Mouse (Mus musculus): ENCODE results near the gene H6pd. TPM values are rescaled to one million over a fixed set of nuclear protein-coding genes. Genes with fewer than 3 reads are reported as not detected.

Gene H6pd
- polyA plus RNA-seq, 2 experiments = 13.3 to 22.6 TPM

DNA sequence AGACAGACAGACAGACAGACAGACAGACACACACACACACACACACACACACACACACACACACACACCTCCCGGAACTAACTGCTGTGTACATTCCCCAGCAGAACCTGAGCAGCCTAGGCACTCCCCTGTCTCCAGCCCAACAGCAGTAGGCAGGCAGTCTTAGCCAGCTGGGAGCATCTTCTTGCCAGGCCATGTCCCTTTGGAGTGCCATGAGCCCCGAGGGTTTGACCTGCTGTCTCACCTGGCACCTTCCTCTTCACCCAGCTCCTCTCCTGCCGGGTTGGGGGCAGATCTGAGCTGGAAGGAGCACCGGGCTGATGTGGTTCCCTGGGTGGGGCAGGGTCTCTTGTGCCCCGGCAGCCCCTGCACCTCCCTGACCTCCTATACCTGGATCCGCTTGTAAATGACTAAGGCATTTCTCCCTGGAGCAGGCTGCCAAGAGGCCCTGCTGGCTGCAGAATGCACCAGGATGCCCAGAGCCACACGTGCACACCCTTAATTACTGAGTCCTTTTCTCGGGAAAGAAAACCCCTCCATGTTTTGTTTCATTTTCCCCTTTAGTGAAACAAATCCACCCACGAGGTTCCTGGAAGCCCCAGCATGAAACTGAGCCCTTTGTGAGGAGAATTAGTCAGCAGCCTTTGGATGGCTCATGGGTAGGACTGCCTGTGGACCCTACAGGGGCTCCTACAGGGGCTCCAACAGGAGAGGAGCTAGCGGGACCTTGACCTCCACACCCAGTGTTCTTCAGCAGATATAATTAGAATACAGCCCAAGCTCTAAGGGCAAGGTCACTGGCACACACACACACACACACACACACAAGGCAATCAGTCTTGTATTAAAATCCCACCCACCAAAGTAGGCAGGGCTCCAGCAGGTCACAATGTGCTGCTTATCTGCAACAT is 65.7 kb downstream of the H6pd start:
- DNase-seq (ENCODE audit: low spot score) = no peak
- no peak for TF ChIP-seq POLR2A (IDR thresholded peaks at IDR 0.05; ENCODE audit: borderline replicate concordance, extremely low read depth, insufficient read depth, insufficient read length)
- Histone ChIP-seq H3K9me3 (ENCODE audit: control insufficient read depth, low read length) (no peaks in the 10 kb centered on the region), H3K27me3 (ENCODE audit: control insufficient read depth, insufficient read depth, low read length) (no peaks in the 10 kb centered on the region), H3K4me2 (replicated peaks; ENCODE audit: low read depth, low read length, severe bottlenecking) (no peak overlapping the region), H3K4me3 (replicated peaks; ENCODE audit: low read length) (no peak overlapping the region), H3K4me1 (ENCODE audit: control insufficient read depth, insufficient read depth, low read length) (peaks cover 86% of the 10 kb centered on the region), H3K27ac (replicated peaks; ENCODE audit: low read depth, low read length) (0 out of 2 replicates have a peak overlapping the region, but pooled peaks have one; percentile 8), H3K9ac (ENCODE audit: low read depth, low read length, severe bottlenecking) (no peak overlapping the region), H3K36me3 (ENCODE audit: control insufficient read depth, insufficient read depth, low read length) (no peaks in the 10 kb centered on the region)
- no peak for ATAC-seq (ENCODE audit: low FRiP score, low read depth)
- WGBS = 42% methylated on average over 10 of the region's 10 CpGs

DNA sequence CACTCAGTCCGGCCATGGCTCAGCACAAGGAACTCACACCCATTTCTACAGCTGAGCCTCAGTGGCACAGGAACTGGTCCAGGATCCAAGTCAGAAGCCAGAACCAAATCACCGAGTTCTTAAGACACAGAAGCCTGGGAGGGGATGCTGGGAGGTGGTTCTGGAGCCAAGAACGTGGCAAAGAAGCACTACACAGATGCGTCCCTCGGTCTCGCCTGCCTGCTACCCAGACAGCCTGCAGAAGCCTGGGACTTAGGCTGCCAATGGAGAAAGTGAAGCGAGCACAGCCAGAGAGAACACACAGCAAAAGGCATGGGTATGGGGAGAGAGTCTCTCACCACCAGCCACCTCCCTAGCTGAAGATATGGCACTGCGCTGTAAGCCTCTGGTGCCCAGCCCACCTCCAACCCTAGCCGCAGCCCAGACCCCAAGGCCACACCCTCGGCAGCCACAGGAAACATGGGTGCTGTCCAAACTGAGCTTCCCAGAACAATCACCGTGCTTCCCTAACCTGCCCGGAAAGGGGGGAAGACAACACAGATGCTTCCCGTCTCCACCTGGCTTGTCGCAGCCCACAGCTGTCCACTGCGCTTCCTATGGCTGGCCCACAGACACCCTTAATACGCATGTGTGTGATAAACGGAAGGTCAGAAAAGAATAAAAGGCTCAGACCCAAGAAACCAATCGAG is 67.6 kb downstream of the H6pd start:
- Histone ChIP-seq H3K27me3 (ENCODE audit: control insufficient read depth, insufficient read depth, low read length) (no peaks in the 10 kb centered on the region), H3K9me3 (ENCODE audit: control insufficient read depth, low read length) (no peaks in the 10 kb centered on the region), H3K4me2 (replicated peaks; ENCODE audit: low read depth, low read length, severe bottlenecking) (no peak overlapping the region), H3K27ac (replicated peaks; ENCODE audit: low read depth, low read length) (no peak overlapping the region), H3K36me3 (ENCODE audit: control insufficient read depth, insufficient read depth, low read length) (no peaks in the 10 kb centered on the region), H3K4me3 (replicated peaks; ENCODE audit: low read length) (no peak overlapping the region), H3K9ac (ENCODE audit: low read depth, low read length, severe bottlenecking) (no peak overlapping the region), H3K4me1 (ENCODE audit: control insufficient read depth, insufficient read depth, low read length) (peaks cover 71% of the 10 kb centered on the region)
- no peak for ATAC-seq (ENCODE audit: low FRiP score, low read depth)
- WGBS = 70% methylated on average over 18 of the region's 18 CpGs
- TF ChIP-seq POLR2A (IDR thresholded peaks at IDR 0.05; ENCODE audit: borderline replicate concordance, extremely low read depth, insufficient read depth, insufficient read length) = no peak
- no peak for DNase-seq (ENCODE audit: low spot score)

DNA sequence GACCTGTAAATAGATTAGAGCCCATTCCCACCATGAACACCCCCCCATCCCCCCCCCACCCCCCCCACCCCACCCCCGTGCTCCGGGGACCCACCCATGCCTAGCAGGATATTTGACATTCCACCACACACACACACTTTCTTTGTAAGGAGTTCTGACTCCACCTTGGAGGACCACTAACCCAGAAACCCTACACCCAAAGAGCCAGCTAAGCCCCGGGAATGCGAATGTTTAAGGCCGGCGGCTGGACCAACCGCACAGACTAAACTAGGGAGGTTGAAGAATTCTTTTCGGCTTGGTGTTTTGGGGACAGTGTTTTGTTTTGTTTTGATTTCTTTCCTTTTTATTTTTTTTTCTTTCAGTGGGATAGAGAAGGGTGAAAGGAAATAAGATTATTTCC is 70.1 kb downstream of the H6pd start:
- peak; percentile 78; the same call in 1 of the 2 replicates for ATAC-seq (ENCODE audit: low FRiP score, low read depth)
- WGBS = 29% methylated on average over 8 of the region's 8 CpGs

DNA sequence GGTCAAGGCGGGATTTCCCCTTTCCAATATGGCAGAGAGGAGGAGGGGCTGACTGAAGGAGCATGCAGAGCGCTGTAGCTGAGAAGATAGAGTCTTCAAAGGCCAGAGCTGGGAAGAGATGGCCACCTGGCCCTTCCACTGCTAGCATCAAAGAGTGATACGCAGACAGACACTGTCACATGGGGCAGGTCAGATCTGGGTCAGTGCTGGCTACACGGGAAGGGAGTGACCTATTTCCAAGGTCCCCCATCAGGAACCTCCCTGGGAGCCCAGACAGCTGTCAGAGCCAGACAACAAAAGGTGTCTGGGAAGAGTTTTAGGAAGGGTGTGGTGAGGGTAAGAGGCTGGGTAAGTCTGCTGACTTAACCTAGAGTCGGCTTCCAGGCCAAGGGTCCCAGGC is 71.9 kb downstream of the H6pd start:
- no peak overlapping the region for H3K9ac ChIP-seq (ENCODE audit: low read depth, low read length, severe bottlenecking)
- peaks cover 30% of the 10 kb centered on the region for H3K4me1 ChIP-seq (ENCODE audit: control insufficient read depth, insufficient read depth, low read length)
- H3K4me3 ChIP-seq (replicated peaks; ENCODE audit: low read length) = no peak overlapping the region
- no peak for TF ChIP-seq POLR2A (IDR thresholded peaks at IDR 0.05; ENCODE audit: borderline replicate concordance, extremely low read depth, insufficient read depth, insufficient read length)
- no peak overlapping the region for H3K27ac ChIP-seq (replicated peaks; ENCODE audit: low read depth, low read length)
- WGBS = 50% methylated on average over 5 of the region's 5 CpGs
- 0 out of 2 replicates have a peak, but pooled peaks cover 4% of the 10 kb centered on the region for H3K36me3 ChIP-seq (ENCODE audit: control insufficient read depth, insufficient read depth, low read length)
- H3K9me3 ChIP-seq (ENCODE audit: control insufficient read depth, low read length) = no peaks in the 10 kb centered on the region
- no peaks in the 10 kb centered on the region for H3K27me3 ChIP-seq (ENCODE audit: control insufficient read depth, insufficient read depth, low read length)
- ATAC-seq (ENCODE audit: low FRiP score, low read depth) = no peak
- DNase-seq (ENCODE audit: low spot score) = no peak
- no peak overlapping the region for H3K4me2 ChIP-seq (replicated peaks; ENCODE audit: low read depth, low read length, severe bottlenecking)

More for the DNA sequence above, 70.1 kb downstream of the H6pd start:
- Histone ChIP-seq H3K9me3 (ENCODE audit: control insufficient read depth, low read length) (no peaks in the 10 kb centered on the region), H3K4me1 (ENCODE audit: control insufficient read depth, insufficient read depth, low read length) (peaks cover 46% of the 10 kb centered on the region), H3K36me3 (ENCODE audit: control insufficient read depth, insufficient read depth, low read length) (0 out of 2 replicates have a peak, but pooled peaks cover 4% of the 10 kb centered on the region), H3K27ac (replicated peaks; ENCODE audit: low read depth, low read length) (0 out of 2 replicates have a peak overlapping the region, but pooled peaks have one; percentile 55), H3K4me2 (replicated peaks; ENCODE audit: low read depth, low read length, severe bottlenecking) (no peak overlapping the region; the same call in 1 of the 2 replicates), H3K4me3 (replicated peaks; ENCODE audit: low read length) (no peak overlapping the region), H3K9ac (ENCODE audit: low read depth, low read length, severe bottlenecking) (no peak overlapping the region), H3K27me3 (ENCODE audit: control insufficient read depth, insufficient read depth, low read length) (no peaks in the 10 kb centered on the region)
- DNase-seq (ENCODE audit: low spot score) = peak; percentile 48
- no peak for TF ChIP-seq POLR2A (IDR thresholded peaks at IDR 0.05; ENCODE audit: borderline replicate concordance, extremely low read depth, insufficient read depth, insufficient read length)

DNA sequence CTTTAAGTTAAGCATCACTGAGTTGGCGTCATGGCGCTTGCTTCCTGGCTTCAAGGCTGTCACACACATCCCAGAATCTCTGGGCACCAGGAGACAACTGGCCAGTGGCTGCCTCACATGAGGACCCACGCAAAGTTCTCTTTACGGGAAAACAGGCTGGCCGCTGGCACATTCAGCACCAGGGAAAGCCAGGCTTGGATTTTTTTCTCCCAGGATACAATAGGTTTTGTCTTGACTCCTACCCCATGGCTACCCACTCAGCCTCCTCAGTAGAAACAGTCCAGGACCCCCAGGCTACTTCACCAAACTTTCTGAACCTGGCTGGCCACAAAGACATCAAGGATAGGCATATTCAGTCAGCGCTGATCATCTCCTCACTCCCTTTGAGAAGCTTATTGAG is 73.4 kb downstream of the H6pd start:
- no peak for ATAC-seq (ENCODE audit: low FRiP score, low read depth)
- Histone ChIP-seq H3K27me3 (ENCODE audit: control insufficient read depth, insufficient read depth, low read length) (no peaks in the 10 kb centered on the region), H3K9ac (ENCODE audit: low read depth, low read length, severe bottlenecking) (no peak overlapping the region), H3K9me3 (ENCODE audit: control insufficient read depth, low read length) (no peaks in the 10 kb centered on the region), H3K27ac (replicated peaks; ENCODE audit: low read depth, low read length) (no peak overlapping the region), H3K36me3 (ENCODE audit: control insufficient read depth, insufficient read depth, low read length) (0 out of 2 replicates have a peak, but pooled peaks cover 4% of the 10 kb centered on the region), H3K4me1 (ENCODE audit: control insufficient read depth, insufficient read depth, low read length) (peaks cover 25% of the 10 kb centered on the region), H3K4me2 (replicated peaks; ENCODE audit: low read depth, low read length, severe bottlenecking) (no peak overlapping the region), H3K4me3 (replicated peaks; ENCODE audit: low read length) (no peak overlapping the region)
- no peak for DNase-seq (ENCODE audit: low spot score)
- WGBS = 77% methylated on average over 6 of the region's 6 CpGs
- TF ChIP-seq POLR2A (IDR thresholded peaks at IDR 0.05; ENCODE audit: borderline replicate concordance, extremely low read depth, insufficient read depth, insufficient read length) = no peak

Data from limb, embryonic 14.5 days (tissue).